Mouse (Mus musculus) neural tube, embryonic 11.5 days (tissue): ENCODE results near the gene Agtr1a. TPM values are rescaled to one million over a fixed set of nuclear protein-coding genes. Genes with fewer than 3 reads are reported as not detected.

Experiments
- ATAC-seq: fragments of 200-750 bp; cut with Nextera tagmentation; 2 replicates; pipeline ENCODE4 v1.8.0; 2017; ENCODE audit warnings: moderate number of reproducible peaks, mild to moderate bottlenecking, moderate TSS enrichment, moderate library complexity; ENCODE audit not compliant: insufficient read depth, low FRiP score, low TSS enrichment
- DNase-seq: peaks from one replicate; pipeline ENCODE4 v3.0.0-alpha.2; 2015; ENCODE audit warnings: low spot score
- H3K27ac ChIP-seq: fragments of 300-500 bp; sonication (generic); 2 replicates; pipeline ENCODE4 v1.5.1; 2014; ENCODE audit warnings: low read depth, mild to moderate bottlenecking, low read length
- H3K27me3 ChIP-seq: fragments of 300-500 bp; sonication (generic); 2 replicates; pipeline ENCODE4 v1.6.1; 2014; ENCODE audit warnings: mild to moderate bottlenecking, low read length, mixed read lengths; ENCODE audit not compliant: control insufficient read depth, insufficient read depth
- H3K36me3 ChIP-seq: fragments of 300-500 bp; sonication (generic); 2 replicates; pipeline ENCODE4 v1.6.1; 2014; ENCODE audit warnings: mild to moderate bottlenecking, low read length, moderate library complexity, mixed read lengths; ENCODE audit not compliant: control insufficient read depth, insufficient read depth
- H3K4me1 ChIP-seq: fragments of 300-500 bp; sonication (generic); 2 replicates; pipeline ENCODE4 v1.6.1; 2014; ENCODE audit warnings: low read length, mixed read lengths; ENCODE audit not compliant: control insufficient read depth, insufficient read depth
- H3K4me2 ChIP-seq: fragments of 300-500 bp; sonication (generic); 2 replicates; pipeline ENCODE4 v1.6.1; 2014; ENCODE audit warnings: low read depth, mild to moderate bottlenecking, moderate library complexity
- H3K4me3 ChIP-seq: fragments of 300-500 bp; sonication (generic); 2 replicates; pipeline ENCODE4 v1.5.1; 2014; ENCODE audit warnings: low read depth, low read length
- H3K9ac ChIP-seq: fragments of 300-500 bp; sonication (generic); 2 replicates; pipeline ENCODE4 v1.6.1; 2014; ENCODE audit warnings: mild to moderate bottlenecking, low read length
- H3K9me3 ChIP-seq: fragments of 300-500 bp; sonication (generic); 2 replicates; pipeline ENCODE4 v1.6.1; 2016; ENCODE audit warnings: low read length; ENCODE audit not compliant: control insufficient read depth
- WGBS: fragments of 180-500 bp; shearing (Covaris S2); extraction: QIAGEN DNeasy Blood & Tissue Kit; methylation state at CpG from one replicate; pipeline ENCODE4 v1.1.7; 2014; 5-methylcytosine and 5-hydroxymethylcytosine counted together
- polyA plus RNA-seq: library from polyadenylated mRNA; unstranded; fragments of >200 nt; fragmentation: Nextera tagmentation; extraction: Ambion mirVana; gene quantifications from 2 replicates; pipeline ENCODE4 v1.2.1, GENCODE M21; 2014

The Agtr1a gene
- polyA plus RNA-seq, 1 experiment from 2014 or later = 1.9 TPM

DNA sequence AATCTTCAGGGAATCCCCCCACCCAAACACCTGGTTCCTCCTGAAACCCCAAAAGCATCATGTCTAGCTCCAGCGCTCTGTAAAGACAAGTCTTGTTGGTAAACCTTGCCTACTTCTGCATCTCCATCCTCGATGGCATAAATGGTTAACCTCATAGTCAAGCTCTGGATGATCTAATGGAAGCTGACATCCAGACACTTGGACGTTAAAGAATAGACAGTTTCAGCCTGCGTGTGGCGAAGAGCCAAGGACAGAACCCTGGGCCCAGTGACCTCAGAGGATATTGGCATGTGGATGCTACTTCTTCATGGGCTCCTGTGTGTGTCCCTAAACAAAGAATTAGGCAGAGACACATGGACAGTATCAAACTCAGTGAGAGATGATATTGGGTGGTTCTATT is 42.6 kb downstream of the Agtr1a start:
- no peaks in the 10 kb centered on the region for H3K27me3 ChIP-seq
- no peak for ATAC-seq
- no peak overlapping the region for H3K4me2 ChIP-seq
- no peak overlapping the region for H3K9ac ChIP-seq
- no peak overlapping the region for H3K4me3 ChIP-seq
- WGBS = 84% methylated on average over 5 of the region's 5 CpGs
- H3K36me3 ChIP-seq = no peaks in the 10 kb centered on the region
- H3K4me1 ChIP-seq = no peaks in the 10 kb centered on the region
- H3K27ac ChIP-seq = no peak overlapping the region
- H3K9me3 ChIP-seq = no peaks in the 10 kb centered on the region
- no peak for DNase-seq

DNA sequence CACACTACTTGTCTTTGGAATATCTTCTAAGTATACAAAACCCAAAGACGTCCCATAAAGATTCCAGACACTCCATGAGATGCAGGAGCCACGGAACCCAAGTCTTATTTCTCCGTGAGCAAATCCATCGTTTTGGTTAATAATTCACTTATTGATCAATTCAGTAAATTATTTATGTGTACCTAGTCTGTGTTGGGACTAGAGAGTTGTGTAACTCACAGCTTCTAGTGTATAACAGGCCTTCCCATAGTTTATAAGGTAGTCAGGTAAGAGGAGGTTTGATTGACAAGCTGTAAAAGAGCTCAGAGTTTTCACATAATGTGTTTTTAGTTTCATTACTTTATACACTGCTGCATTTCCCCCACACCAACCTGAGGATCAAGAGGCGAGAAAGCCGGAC is 48.9 kb downstream of the Agtr1a start:
- Histone ChIP-seq H3K4me3 (no peak overlapping the region), H3K27me3 (no peaks in the 10 kb centered on the region), H3K27ac (no peak overlapping the region), H3K9me3 (no peaks in the 10 kb centered on the region), H3K9ac (no peak overlapping the region), H3K4me2 (no peak overlapping the region), H3K36me3 (no peaks in the 10 kb centered on the region), H3K4me1 (no peaks in the 10 kb centered on the region)
- 93% methylated on average over 6 of the region's 6 CpGs for WGBS
- DNase-seq = no peak
- no peak for ATAC-seq

DNA sequence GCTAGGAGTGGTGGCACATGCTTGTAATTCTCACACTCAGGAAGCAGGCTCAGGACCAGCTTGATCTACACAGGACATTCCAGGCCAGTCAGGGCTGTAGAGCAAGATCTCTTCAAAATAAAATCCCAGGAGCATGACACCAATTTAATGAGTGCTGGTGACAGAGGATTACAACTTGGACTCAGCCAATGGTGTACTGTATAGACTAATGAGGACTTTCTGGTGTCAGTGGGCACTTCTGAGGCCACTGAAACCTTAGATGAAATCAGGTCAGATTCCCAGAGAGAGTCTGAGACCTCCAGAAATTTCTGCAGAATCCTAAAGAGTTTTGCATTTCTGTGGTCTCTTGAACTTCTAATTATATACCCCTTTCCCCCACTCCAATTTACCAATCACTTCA is 57.9 kb downstream of the Agtr1a start:
- ATAC-seq (no peak), DNase-seq (no peak)
- no peak overlapping the region for H3K4me2 ChIP-seq
- no peaks in the 10 kb centered on the region for H3K27me3 ChIP-seq
- no peak overlapping the region for H3K4me3 ChIP-seq
- H3K4me1 ChIP-seq = no peaks in the 10 kb centered on the region
- H3K9ac ChIP-seq = no peak overlapping the region
- H3K36me3 ChIP-seq = no peaks in the 10 kb centered on the region
- no peak overlapping the region for H3K27ac ChIP-seq
- no peaks in the 10 kb centered on the region for H3K9me3 ChIP-seq

DNA sequence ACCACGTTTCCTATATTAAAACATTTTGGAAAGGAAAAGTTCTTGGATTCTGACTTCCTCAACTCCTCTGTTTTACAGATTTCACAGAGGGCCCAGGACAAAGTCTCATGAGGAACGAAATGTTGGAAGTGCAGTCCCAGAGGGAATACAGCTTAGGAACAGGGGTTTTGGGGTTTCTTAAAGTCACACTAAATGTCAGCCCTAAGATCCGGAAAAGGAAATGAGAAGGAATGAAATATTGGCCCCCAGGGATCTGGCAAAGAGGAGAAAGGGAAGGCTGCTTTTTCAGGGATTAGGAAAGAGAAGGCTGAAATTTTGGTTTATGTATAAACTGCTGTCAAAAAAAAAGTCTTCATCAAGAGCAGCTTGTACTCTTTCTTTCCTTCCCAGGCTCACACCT is 60.2 kb downstream of the Agtr1a start:
- no peak overlapping the region for H3K4me2 ChIP-seq
- no peaks in the 10 kb centered on the region for H3K4me1 ChIP-seq
- H3K4me3 ChIP-seq = no peak overlapping the region
- no peaks in the 10 kb centered on the region for H3K9me3 ChIP-seq
- no peaks in the 10 kb centered on the region for H3K27me3 ChIP-seq
- H3K9ac ChIP-seq = no peak overlapping the region
- H3K27ac ChIP-seq = no peak overlapping the region
- ATAC-seq = no peak
- H3K36me3 ChIP-seq = no peaks in the 10 kb centered on the region
- WGBS = 71% methylated on average over 3 of the region's 3 CpGs
- DNase-seq = no peak

DNA sequence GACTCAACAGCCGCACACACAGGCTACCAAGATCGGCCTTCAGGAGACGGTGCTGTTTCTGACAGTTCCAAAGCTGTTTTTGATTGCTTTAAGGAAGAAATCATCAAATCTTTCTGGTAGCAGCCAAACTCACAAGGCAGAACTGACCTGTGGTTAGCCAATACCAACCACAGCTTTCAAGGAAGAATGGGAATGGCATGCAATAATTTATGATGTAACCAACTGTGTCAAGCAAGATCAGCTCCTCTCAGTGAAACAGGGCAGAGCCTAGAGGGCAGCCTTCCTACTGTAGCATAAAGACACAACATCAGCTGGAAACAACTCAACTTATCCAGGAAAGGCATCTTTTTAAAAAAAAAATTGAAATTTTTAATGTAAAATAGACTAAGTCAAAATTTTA is 62.6 kb downstream of the Agtr1a start:
- no peak overlapping the region for H3K27ac ChIP-seq
- no peak overlapping the region for H3K4me3 ChIP-seq
- no peaks in the 10 kb centered on the region for H3K36me3 ChIP-seq
- H3K4me1 ChIP-seq = no peaks in the 10 kb centered on the region
- ATAC-seq (no peak), DNase-seq (no peak)
- 91% methylated on average over 3 of the region's 3 CpGs for WGBS
- H3K27me3 ChIP-seq = no peaks in the 10 kb centered on the region
- no peaks in the 10 kb centered on the region for H3K9me3 ChIP-seq
- no peak overlapping the region for H3K4me2 ChIP-seq
- H3K9ac ChIP-seq = no peak overlapping the region

DNA sequence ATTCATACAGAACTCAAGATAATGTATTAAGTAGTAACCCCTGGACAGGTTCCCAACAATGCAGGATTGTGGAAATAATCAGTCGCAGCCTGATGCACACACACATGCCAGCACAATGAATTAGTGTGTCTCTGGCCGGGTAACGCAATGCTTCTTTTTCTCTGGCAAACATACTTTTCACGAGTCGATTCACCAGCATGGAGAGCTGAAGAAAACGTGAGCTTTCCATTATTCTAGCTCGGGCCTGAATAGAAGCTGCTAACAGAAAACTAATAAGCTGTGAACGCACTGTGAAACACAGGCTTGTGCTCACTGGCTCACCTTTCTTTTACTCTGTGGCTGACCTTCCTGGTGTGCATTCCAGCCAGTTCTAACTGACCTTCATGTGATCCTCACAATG is 64.4 kb downstream of the Agtr1a start:
- DNase-seq (no peak), ATAC-seq (no peak)
- no peaks in the 10 kb centered on the region for H3K27me3 ChIP-seq
- no peak overlapping the region for H3K27ac ChIP-seq
- H3K4me3 ChIP-seq = no peak overlapping the region
- no peak overlapping the region for H3K9ac ChIP-seq
- H3K4me2 ChIP-seq = no peak overlapping the region
- H3K36me3 ChIP-seq = no peaks in the 10 kb centered on the region
- no peaks in the 10 kb centered on the region for H3K9me3 ChIP-seq
- 55% methylated on average over 8 of the region's 8 CpGs for WGBS
- H3K4me1 ChIP-seq = no peaks in the 10 kb centered on the region

DNA sequence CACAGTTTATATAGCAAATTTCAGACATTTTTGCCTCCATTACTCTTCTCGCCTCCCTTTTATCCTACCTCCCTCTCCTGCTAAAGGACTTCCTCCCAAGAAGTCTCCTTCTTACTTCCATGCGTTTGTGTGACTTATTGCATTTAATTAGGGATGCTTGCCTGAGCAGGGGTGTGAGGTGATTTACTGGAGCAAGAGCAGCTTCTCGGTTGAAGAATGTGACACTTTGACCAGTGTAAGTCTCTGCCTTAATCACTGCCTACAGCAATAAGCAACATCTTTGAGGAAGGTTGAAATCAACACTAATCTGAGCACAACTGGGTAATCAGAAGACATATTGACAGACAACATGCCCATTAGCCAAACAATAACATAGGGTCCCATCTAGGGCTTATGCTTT is 67.6 kb downstream of the Agtr1a start:
- Histone ChIP-seq H3K9ac (no peak overlapping the region), H3K27me3 (no peaks in the 10 kb centered on the region), H3K9me3 (no peaks in the 10 kb centered on the region), H3K27ac (no peak overlapping the region), H3K4me2 (no peak overlapping the region), H3K4me1 (no peaks in the 10 kb centered on the region), H3K36me3 (no peaks in the 10 kb centered on the region), H3K4me3 (no peak overlapping the region)
- 58% methylated on average over 3 of the region's 3 CpGs for WGBS
- ATAC-seq (no peak), DNase-seq (no peak)

DNA sequence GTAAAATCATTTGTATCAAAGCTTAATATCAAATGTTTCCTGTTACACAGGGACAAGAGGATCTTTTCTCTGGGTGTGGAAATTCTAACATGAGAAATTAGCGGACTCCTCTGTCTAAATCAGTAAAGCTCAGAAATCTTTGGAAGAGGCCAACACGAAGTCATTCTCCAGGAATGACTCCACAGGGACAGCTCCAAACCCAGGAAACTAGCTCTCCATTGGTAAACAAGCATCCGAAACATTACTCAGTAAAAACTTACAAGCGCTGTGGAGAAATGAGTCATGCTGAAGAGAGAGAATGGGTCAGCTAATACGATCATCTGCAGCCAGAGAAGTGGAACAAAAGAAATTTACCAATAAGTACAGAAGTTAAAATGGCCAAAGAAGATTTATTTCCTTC is 82.4 kb downstream of the Agtr1a start:
- ATAC-seq (no peak), DNase-seq (no peak)
- Histone ChIP-seq H3K9ac (no peak overlapping the region), H3K27ac (no peak overlapping the region), H3K4me1 (no peaks in the 10 kb centered on the region), H3K9me3 (no peaks in the 10 kb centered on the region), H3K27me3 (no peaks in the 10 kb centered on the region), H3K36me3 (no peaks in the 10 kb centered on the region), H3K4me2 (no peak overlapping the region), H3K4me3 (no peak overlapping the region)
- 80% methylated on average over 5 of the region's 5 CpGs for WGBS

DNA sequence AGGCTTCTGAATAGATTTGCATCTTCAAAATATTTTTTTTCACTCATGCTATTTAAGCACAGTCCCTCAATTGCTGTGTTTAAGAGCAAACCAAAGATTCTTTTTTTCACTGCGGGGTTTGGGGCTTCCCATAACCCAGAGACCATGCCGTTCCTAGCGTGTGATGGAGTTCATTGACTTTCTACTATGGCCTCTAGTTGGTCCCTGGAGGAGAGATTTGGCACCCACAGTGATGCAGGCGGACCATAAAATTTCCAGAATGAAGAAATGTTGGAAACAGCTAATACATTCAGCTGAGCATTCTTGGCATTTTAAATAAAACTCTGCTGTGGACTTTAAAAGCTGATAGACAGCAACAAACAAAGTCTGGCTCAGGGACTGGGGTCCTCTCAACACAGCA is 90.8 kb downstream of the Agtr1a start:
- Histone ChIP-seq H3K9ac (no peak overlapping the region), H3K36me3 (no peaks in the 10 kb centered on the region), H3K4me2 (no peak overlapping the region), H3K27me3 (no peaks in the 10 kb centered on the region), H3K27ac (no peak overlapping the region), H3K9me3 (no peaks in the 10 kb centered on the region), H3K4me1 (no peaks in the 10 kb centered on the region), H3K4me3 (no peak overlapping the region)
- ATAC-seq = no peak
- no peak for DNase-seq
- WGBS = 90% methylated on average over 4 of the region's 4 CpGs
